Mouse (Mus musculus) cerebellum, adult 11-12 months (tissue): Measurements from ENCODE around the gene Pip4k2b.
"Not testable (repeated sequence)": the region's sequence is repeated elsewhere in the genome, so short reads cannot be mapped to it uniquely, and the experiment has no call there.

ENCODE experiments used
- DNase-seq: peaks from one replicate; pipeline ENCODE4 v3.0.0; 2022

Gene Pip4k2b

GRCm38 (mm10) chr11:97747773-97748172 is 3.3 kb upstream of the Pip4k2b start:
- DNase-seq = peak; percentile 56

GRCm38 (mm10) chr11:97745331-97745721 is 822 bp upstream of the Pip4k2b start:
- DNase-seq = no peak

GRCm38 (mm10) chr11:97744718-97745330 is 320 bp upstream of the Pip4k2b start:
- DNase-seq = peak; percentile 99

- no peak for DNase-seq
These were observed 1.1 kb downstream of the Pip4k2b start for GRCm38 (mm10) chr11:97743423-97743822.

GRCm38 (mm10) chr11:97742591-97742990 is 1.9 kb downstream of the Pip4k2b start:
- DNase-seq = no peak

- no peak for DNase-seq
These were observed 2.3 kb downstream of the Pip4k2b start for GRCm38 (mm10) chr11:97742157-97742556.

- no peak for DNase-seq
These were observed 4.3 kb downstream of the Pip4k2b start for GRCm38 (mm10) chr11:97740190-97740589.

GRCm38 (mm10) chr11:97739155-97739554 is 5.3 kb downstream of the Pip4k2b start:
- DNase-seq = no peak

GRCm38 (mm10) chr11:97738703-97739102 is 5.8 kb downstream of the Pip4k2b start:
- no peak for DNase-seq

GRCm38 (mm10) chr11:97737600-97737999 is 6.9 kb downstream of the Pip4k2b start:
- DNase-seq = no peak

- DNase-seq = no peak
These were observed 7.9 kb downstream of the Pip4k2b start for GRCm38 (mm10) chr11:97736645-97737044.

GRCm38 (mm10) chr11:97734810-97735209 is 9.7 kb downstream of the Pip4k2b start:
- not testable (repeated sequence) for DNase-seq

GRCm38 (mm10) chr11:97733689-97734088 is 10.8 kb downstream of the Pip4k2b start:
- no peak for DNase-seq

- no peak for DNase-seq
These were observed 15.8 kb downstream of the Pip4k2b start for GRCm38 (mm10) chr11:97728730-97729129.

GRCm38 (mm10) chr11:97728311-97728710 is 16.2 kb downstream of the Pip4k2b start:
- no peak for DNase-seq

- no peak for DNase-seq
These were observed 20.8 kb downstream of the Pip4k2b start for GRCm38 (mm10) chr11:97723709-97724108.

- no peak for DNase-seq
These were observed 23.2 kb downstream of the Pip4k2b start for GRCm38 (mm10) chr11:97721338-97721737.

- no peak for DNase-seq
These were observed 25.5 kb downstream of the Pip4k2b start for GRCm38 (mm10) chr11:97719041-97719440.

GRCm38 (mm10) chr11:97718281-97718860 is 26.1 kb downstream of the Pip4k2b start:
- no peak for DNase-seq

- DNase-seq = no peak
These were observed 26.9 kb downstream of the Pip4k2b start for GRCm38 (mm10) chr11:97717369-97718280.

GRCm38 (mm10) chr11:97716021-97716420 is 28.5 kb downstream of the Pip4k2b start:
- DNase-seq = no peak

- DNase-seq = no peak
These were observed 29.4 kb downstream of the Pip4k2b start for GRCm38 (mm10) chr11:97714784-97715760.

- DNase-seq = no peak
These were observed 30.1 kb downstream of the Pip4k2b start for GRCm38 (mm10) chr11:97714356-97714755.
